Mouse (Mus musculus) CH12.LX (cell line): ENCODE data around the gene Tmem151b. TPM values are rescaled to one million over a fixed set of nuclear protein-coding genes. Genes with fewer than 3 reads are reported as not detected.
A peak's percentile ranks its signal among the peaks of the same experiment; 100 is the strongest.

ENCODE experiments used
- DNase-seq: peaks from one replicate; pipeline ENCODE4 v3.0.0-alpha.2; 2013; ENCODE audit errors: extremely low read depth
- H3K27ac ChIP-seq: 2 replicates; pipeline ENCODE4 v1.5.1; 2012; ENCODE audit warnings: low read depth, mild to moderate bottlenecking, control low read depth, moderate library complexity; ENCODE audit not compliant: insufficient read depth
- H3K27me3 ChIP-seq: replicated peaks from 2 replicates; pipeline ENCODE3; 2012; ENCODE audit warnings: inconsistent platforms
- H3K36me3 ChIP-seq, 2 experiments: replicated peaks in 1 of 2; 2 replicates each; pipeline versions ENCODE3 to v1.6.1; 2012; ENCODE audit warnings: inconsistent platforms in 1 of 2, low read length in 1 of 2, mild to moderate bottlenecking in 1 of 2, mixed read lengths in 1 of 2, moderate library complexity in 1 of 2; ENCODE audit not compliant: control insufficient read depth in 1 of 2, insufficient read depth in 1 of 2
- H3K4me1 ChIP-seq, 2 experiments: 2 replicates each; pipeline ENCODE4 v1.6.1; 2012; ENCODE audit warnings: inconsistent platforms in 1 of 2, moderate library complexity in 1 of 2; ENCODE audit not compliant: insufficient read depth in 2 of 2, control insufficient read depth in 1 of 2
- H3K4me2 ChIP-seq: 2 replicates; pipeline ENCODE4 v1.6.1; 2012; ENCODE audit warnings: low read depth, mild to moderate bottlenecking, control low read depth; ENCODE audit not compliant: poor library complexity, insufficient read depth, severe bottlenecking
- H3K4me3 ChIP-seq, 3 experiments: fragments of 150-350 bp in 1 of 3; sonication (generic) in 1 of 3; replicated peaks in 1 of 3; 2 replicates each; pipeline versions ENCODE3 to v1.5.1; 2011 to 2012; ENCODE audit warnings: low read depth in 2 of 3, low read length in 2 of 3, mild to moderate bottlenecking in 2 of 3, moderate library complexity in 2 of 3, control low read depth in 1 of 3, improper control_type of control experiment in 1 of 3, inconsistent platforms in 1 of 3, mixed read lengths in 1 of 3; ENCODE audit not compliant: poor library complexity in 1 of 3
- H3K79me2 ChIP-seq: replicated peaks from 2 replicates; pipeline ENCODE4 v1.6.1; 2012; ENCODE audit warnings: mild to moderate bottlenecking, moderate library complexity; ENCODE audit not compliant: control insufficient read depth, poor library complexity, insufficient read depth, severe bottlenecking; ENCODE audit errors: extremely low read depth
- H3K9ac ChIP-seq: 2 replicates; pipeline ENCODE4 v1.6.1; 2012; ENCODE audit warnings: low read depth, mild to moderate bottlenecking, control low read depth, moderate library complexity; ENCODE audit not compliant: insufficient read depth
- H3K9me3 ChIP-seq: replicated peaks from 2 replicates; pipeline ENCODE3; 2012; ENCODE audit warnings: low read length, inconsistent platforms, mixed read lengths
- CHD1 ChIP-seq: IDR thresholded peaks from 2 replicates; pipeline ENCODE4 v1.6.1; 2012; ENCODE audit warnings: low read depth, low read length, improper control_type of control experiment, inconsistent platforms
- CHD2 ChIP-seq: IDR thresholded peaks from 2 replicates; pipeline ENCODE4 v1.6.1; 2011; ENCODE audit warnings: low read length, improper control_type of control experiment
- CTCF ChIP-seq, 2 experiments: IDR thresholded peaks in 1 of 2; conservative IDR thresholded peaks in 1 of 2; 2 replicates each; pipeline ENCODE4 v1.5.1; 2011 to 2012; ENCODE audit warnings: low read depth in 2 of 2, low read length in 2 of 2, improper control_type of control experiment in 1 of 2, inconsistent platforms in 1 of 2, mild to moderate bottlenecking in 1 of 2, moderate library complexity in 1 of 2
- ELF1 ChIP-seq: IDR thresholded peaks from 2 replicates; pipeline ENCODE4 v1.6.1; 2014; ENCODE audit warnings: low read depth, mild to moderate bottlenecking, inconsistent platforms, low read length, improper control_type of control experiment
- EP300 ChIP-seq: IDR thresholded peaks from 2 replicates; pipeline ENCODE4 v1.6.1; 2011; ENCODE audit warnings: low read length, improper control_type of control experiment
- ETS1 ChIP-seq: conservative IDR thresholded peaks from 2 replicates; pipeline ENCODE4 v1.6.1; 2012; ENCODE audit warnings: low read depth, mild to moderate bottlenecking, inconsistent platforms, low read length, improper control_type of control experiment, moderate library complexity
- GABPA ChIP-seq: IDR thresholded peaks from 2 replicates; pipeline ENCODE4 v1.6.1; 2012; ENCODE audit warnings: low read depth, low read length, improper control_type of control experiment, inconsistent platforms; ENCODE audit not compliant: insufficient replicate concordance
- IRF4 ChIP-seq: IDR thresholded peaks from 2 replicates; pipeline ENCODE4 v1.6.1; 2014; ENCODE audit warnings: low read depth, mild to moderate bottlenecking, inconsistent platforms, low read length, improper control_type of control experiment
- JUND ChIP-seq: conservative IDR thresholded peaks from 2 replicates; pipeline ENCODE4 v1.6.1; 2011; ENCODE audit warnings: low read depth, low read length, improper control_type of control experiment
- KAT2A ChIP-seq: IDR thresholded peaks from 2 replicates; pipeline ENCODE4 v1.6.1; 2012; ENCODE audit warnings: low read length, improper control_type of control experiment, inconsistent platforms; ENCODE audit not compliant: insufficient replicate concordance
- MAFK ChIP-seq: IDR thresholded peaks from 2 replicates; pipeline ENCODE4 v1.6.1; 2011; ENCODE audit warnings: low read length, improper control_type of control experiment; ENCODE audit not compliant: insufficient replicate concordance
- MAX ChIP-seq: IDR thresholded peaks from 2 replicates; pipeline ENCODE4 v1.6.1; 2011; ENCODE audit warnings: low read length, improper control_type of control experiment
- MXI1 ChIP-seq: IDR thresholded peaks from 2 replicates; pipeline ENCODE4 v1.6.1; 2011; ENCODE audit warnings: mild to moderate bottlenecking, low read depth, low read length, improper control_type of control experiment
- MYC ChIP-seq: IDR thresholded peaks from 2 replicates; pipeline ENCODE4 v1.6.1; 2011; ENCODE audit warnings: low read depth, mild to moderate bottlenecking, improper control_type of control experiment, low read length
- NRF1 ChIP-seq: IDR thresholded peaks from 2 replicates; pipeline ENCODE4 v1.6.1; 2014; ENCODE audit warnings: low read depth, mild to moderate bottlenecking, inconsistent platforms, low read length, improper control_type of control experiment, moderate library complexity
- PAX5 ChIP-seq: IDR thresholded peaks from 2 replicates; pipeline ENCODE4 v1.6.1; 2012; ENCODE audit warnings: low read length, inconsistent platforms, mixed read lengths
- POLR2A ChIP-seq: IDR thresholded peaks from 2 replicates; pipeline ENCODE4 v1.6.1; 2011; ENCODE audit warnings: low read depth, mild to moderate bottlenecking, improper control_type of control experiment, low read length
- POLR2AphosphoS2 ChIP-seq: IDR thresholded peaks from 2 replicates; pipeline ENCODE4 v1.6.1; 2011; ENCODE audit warnings: low read depth, low read length, improper control_type of control experiment
- RAD21 ChIP-seq: IDR thresholded peaks from 2 replicates; pipeline ENCODE4 v1.6.1; 2011; ENCODE audit warnings: low read depth, mild to moderate bottlenecking, low read length, improper control_type of control experiment, moderate library complexity
- SIN3A ChIP-seq: IDR thresholded peaks from 2 replicates; pipeline ENCODE4 v1.6.1; 2012; ENCODE audit warnings: low read length, improper control_type of control experiment, inconsistent platforms
- SMC3 ChIP-seq: IDR thresholded peaks from 2 replicates; pipeline ENCODE4 v1.6.1; 2011; ENCODE audit warnings: low read depth, low read length, improper control_type of control experiment
- TBP ChIP-seq: conservative IDR thresholded peaks from 2 replicates; pipeline ENCODE4 v1.6.1; 2011; ENCODE audit warnings: low read depth, low read length, improper control_type of control experiment
- UBTF ChIP-seq: IDR thresholded peaks from 2 replicates; pipeline ENCODE4 v1.6.1; 2012; ENCODE audit warnings: low read depth, mild to moderate bottlenecking, inconsistent platforms, low read length, improper control_type of control experiment, moderate library complexity
- USF2 ChIP-seq: conservative IDR thresholded peaks from 2 replicates; pipeline ENCODE4 v1.6.1; 2011; ENCODE audit warnings: low read depth, low read length, improper control_type of control experiment
- ZC3H11A ChIP-seq: IDR thresholded peaks from 2 replicates; pipeline ENCODE4 v1.6.1; 2012; ENCODE audit warnings: low read depth, mild to moderate bottlenecking, inconsistent platforms, low read length, improper control_type of control experiment
- ZMIZ1 ChIP-seq: IDR thresholded peaks from 2 replicates; pipeline ENCODE4 v1.6.1; 2012; ENCODE audit warnings: low read depth, mild to moderate bottlenecking, inconsistent platforms, low read length, improper control_type of control experiment
- ZNF384 ChIP-seq: IDR thresholded peaks from 2 replicates; pipeline ENCODE4 v1.6.1; 2012; ENCODE audit warnings: low read depth, low read length, improper control_type of control experiment, inconsistent platforms
- dilution Hi-C: fragments of 300-500 bp; cut with MboI; formaldehyde crosslinking; loops from 2 replicates; pipeline ENCODE4 v1.14.3; 2020; ENCODE audit warnings: low sequenced_read_pairs; ENCODE audit not compliant: extremely low pct_unique_long_range_greater_than_20kb, extremely low pct_ligation_motif_present
- in situ Hi-C: fragments of 300-500 bp; cut with MboI; formaldehyde crosslinking; loops from 3 replicates; pipeline ENCODE4 v1.14.3; 2019; ENCODE audit warnings: low sequenced_read_pairs, low pct_ligation_motif_present, low pct_unique_long_range_greater_than_20kb, mixed read lengths
- polyA plus RNA-seq: library from polyadenylated mRNA; unstranded; fragments of >175 nt; gene quantifications from 2 replicates; pipeline ENCODE4 v1.2.1, GENCODE M21; 2012; ENCODE audit warnings: low read depth; ENCODE audit not compliant: insufficient read length
- total RNA-seq, 2 experiments: library from RNA; depleted of rRNA; stranded (reverse); fragments of 300-350 nt in 1 of 2; fragments of >200 nt in 1 of 2; gene quantifications; 2 replicates each; pipeline ENCODE4 v1.2.3; 2012 to 2014

Gene Tmem151b
- total and polyA plus RNA-seq, 3 experiments, result 0.12 to 0.53 (median 0.42) TPM

GRCm38 (mm10) chr17:45569999-45570398 is 20.5 kb upstream of the Tmem151b start:
- DNase-seq, result no peak
- dilution Hi-C loops (no loop called here), in situ Hi-C loops (no loop called here)
- Histone ChIP-seq H3K27me3 (no peaks in the 10 kb centered on the region), H3K79me2 (peaks cover 60% of the 10 kb centered on the region), H3K9ac (peak overlapping the region; percentile 99; the same call in 1 of the 2 replicates), H3K4me1 (peaks cover 33 to 70% of the 10 kb centered on the region in 2 experiments), H3K9me3 (no peaks in the 10 kb centered on the region), H3K36me3 (peaks cover 57 to 68% of the 10 kb centered on the region in 2 experiments), H3K4me3 (peak overlapping the region in 2 of 3 experiments; percentile 5 to 93), H3K27ac (peak overlapping the region; percentile 42), H3K4me2 (peak overlapping the region; percentile 90; the same call in 1 of the 2 replicates)
- peak; percentile 11; the same call in 1 of the 2 replicates for TF ChIP-seq ZMIZ1
- no peak for TF ChIP-seq SIN3A
- TF ChIP-seq MAX, result 0 out of 2 replicates have a peak, but pooled peaks have one; percentile 22

DNA sequence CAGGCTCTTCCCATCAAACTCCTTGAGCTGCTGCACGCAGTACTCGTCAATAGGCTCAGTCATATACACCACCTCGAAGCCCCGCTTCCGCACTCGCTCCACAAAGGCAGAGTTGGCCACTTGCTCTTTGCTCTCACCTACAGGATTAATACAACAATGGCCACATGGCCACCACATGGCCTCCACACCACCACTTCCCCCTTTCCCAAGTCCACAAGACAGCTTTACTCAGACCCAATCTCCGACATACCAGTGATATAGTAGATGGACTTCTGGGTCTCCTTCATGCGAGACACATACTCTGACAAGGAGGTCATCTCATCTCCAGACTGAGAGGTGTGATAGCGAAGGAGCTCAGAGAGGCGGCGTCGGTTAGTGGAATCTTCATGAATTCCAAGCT is 19.5 kb upstream of the Tmem151b start:
- H3K36me3 ChIP-seq, result peaks cover 57 to 68% of the 10 kb centered on the region in 2 experiments

DNA sequence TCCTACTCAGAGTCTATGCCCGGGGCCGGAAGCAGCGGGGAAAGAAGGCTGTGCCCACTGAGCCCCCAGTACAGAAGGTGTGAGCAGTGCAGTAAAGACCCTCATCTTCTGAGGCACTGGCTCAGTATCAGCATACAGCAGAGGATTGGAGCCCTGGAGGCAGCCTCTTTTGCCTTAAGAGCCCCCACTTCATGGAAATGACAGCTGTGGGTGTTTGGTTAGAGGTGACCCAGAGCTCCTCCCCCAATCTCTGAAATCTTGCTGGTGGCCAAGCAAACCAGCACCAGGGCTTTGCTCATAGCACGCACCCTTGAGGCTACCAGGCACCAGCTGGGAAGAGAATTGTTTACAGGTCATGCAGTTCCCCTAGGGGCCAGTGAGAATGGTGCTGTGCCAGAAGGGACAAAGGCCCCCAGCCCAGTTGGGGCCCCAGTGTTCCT is 17.7 kb upstream of the Tmem151b start:
- peaks cover 37 to 73% of the 10 kb centered on the region in 2 experiments for H3K4me1 ChIP-seq
- dilution Hi-C loops, result no loop called here
- TF ChIP-seq ZMIZ1 (peak; percentile 85), CHD2 (peak; percentile 80), JUND (no peak; the same call in 1 of the 2 replicates), NRF1 (no peak), GABPA (no peak), CTCF (conservative IDR thresholded peaks at IDR 0.05 in 1 of 2, IDR thresholded peaks at IDR 0.05 in 1 of 2; ENCODE audit: low read depth in 2 of 2, low read length in 2 of 2) (no peak), ZC3H11A (no peak), PAX5 (no peak), UBTF (no peak), ZNF384 (no peak), MXI1 (no peak), RAD21 (no peak), POLR2AphosphoS2 (peak; percentile 31), ELF1 (no peak), KAT2A (no peak), SIN3A (0 out of 2 replicates have a peak, but pooled peaks have one; percentile 22), USF2 (no peak; the same call in 1 of the 2 replicates), EP300 (no peak), CHD1 (no peak), SMC3 (peak; percentile 14; the same call in 1 of the 2 replicates), IRF4 (no peak), POLR2A (peak; percentile 41; the same call in 1 of the 2 replicates), TBP (no peak)

More for the DNA sequence above, 19.5 kb upstream of the Tmem151b start:
- Histone ChIP-seq H3K4me2 (peak overlapping the region; percentile 90; the same call in 1 of the 2 replicates), H3K9ac (no peak overlapping the region), H3K9me3 (no peaks in the 10 kb centered on the region), H3K27ac (0 out of 2 replicates have a peak overlapping the region, but pooled peaks have one; percentile 25), H3K79me2 (peaks cover 63% of the 10 kb centered on the region), H3K4me1 (peaks cover 29 to 62% of the 10 kb centered on the region in 2 experiments), H3K4me3 (peak overlapping the region in 1 of 3 experiments; percentile 15), H3K27me3 (no peaks in the 10 kb centered on the region)
- in situ Hi-C loops, result no loop called here
- DNase-seq, result no peak
- TF ChIP-seq ETS1 (no peak), USF2 (0 out of 2 replicates have a peak, but pooled peaks have one; percentile 13), MYC (peak; percentile 68), MAFK (no peak), MXI1 (peak; percentile 49; the same call in 1 of the 2 replicates), UBTF (no peak)
- dilution Hi-C loops, result no loop called here

More for the DNA sequence above, 17.7 kb upstream of the Tmem151b start:
- no peak overlapping the region for H3K9ac ChIP-seq
- no peaks in the 10 kb centered on the region for H3K9me3 ChIP-seq
- H3K36me3 ChIP-seq, result peaks cover 63 to 77% of the 10 kb centered on the region in 2 experiments
- H3K4me2 ChIP-seq, result 0 out of 2 replicates have a peak overlapping the region, but pooled peaks have one; percentile 2
- no peak overlapping the region for H3K4me3 ChIP-seq
- H3K79me2 ChIP-seq, result peaks cover 54% of the 10 kb centered on the region
- in situ Hi-C loops, result no loop called here
- peak overlapping the region; percentile 61 for H3K27ac ChIP-seq
- H3K27me3 ChIP-seq, result no peaks in the 10 kb centered on the region
- DNase-seq, result no peak
